Mouse (Mus musculus): Measurements from ENCODE around the gene Snx15. TPM values are rescaled to one million over a fixed set of nuclear protein-coding genes. Genes with fewer than 3 reads are reported as not detected.

Gene Snx15
- polyA plus RNA-seq, 1 experiment from 2014 or later: 30.5 TPM

GRCm38 (mm10) chr19:6117986-6118676 lies 10.0 kb downstream of the Snx15 start, which contains the start of gene Sac3d1:
TSS of gene Sac3d1 (minus strand) at chr19:6118650.
- Histone ChIP-seq H3K4me3 (peak within 1 kb of the TSS; percentile 89), H3K4me1 (peaks cover 25% of the 10 kb centered on the region), H3K27ac (replicated peaks) (peak within 1 kb of the TSS; percentile 96), H3K27me3 (no peaks in the 10 kb centered on the region), H3K4me2 (replicated peaks) (peak within 1 kb of the TSS; percentile 95), H3K36me3 (peaks cover 24% of the 10 kb centered on the region), H3K9ac (replicated peaks) (peak within 1 kb of the TSS; percentile 91), H3K9me3 (no peaks in the 10 kb centered on the region)
- ATAC-seq (ENCODE audit: low FRiP score, low read depth): peak; percentile 88
- whole genome bisulfite sequencing: under 1% methylated on average over 62 of the region's 77 CpGs

GRCm38 (mm10) chr19:6117346-6117985 lies 10.6 kb downstream of the Snx15 start:
- no peaks in the 10 kb centered on the region for H3K27me3 ChIP-seq
- 5% methylated on average over 32 of the region's 32 CpGs for WGBS
- H3K4me2 ChIP-seq (replicated peaks): peak overlapping the region; percentile 95
- H3K36me3 ChIP-seq: peaks cover 24% of the 10 kb centered on the region
- ATAC-seq (ENCODE audit: low FRiP score, low read depth): no peak
- peak overlapping the region; percentile 89 for H3K4me3 ChIP-seq
- H3K4me1 ChIP-seq: peaks cover 25% of the 10 kb centered on the region
- H3K9me3 ChIP-seq: no peaks in the 10 kb centered on the region
- H3K27ac ChIP-seq (replicated peaks): peak overlapping the region; percentile 96
- peak overlapping the region; percentile 91 for H3K9ac ChIP-seq (replicated peaks)

- WGBS: 94% methylated on average over 15 of the region's 15 CpGs
- H3K27me3 ChIP-seq: no peaks in the 10 kb centered on the region
- H3K4me1 ChIP-seq: peaks cover 23% of the 10 kb centered on the region
- H3K9me3 ChIP-seq: no peaks in the 10 kb centered on the region
- H3K9ac ChIP-seq (replicated peaks): no peak overlapping the region
- 0 out of 2 replicates have a peak overlapping the region, but pooled peaks have one; percentile 89 for H3K4me3 ChIP-seq
- ATAC-seq (ENCODE audit: low FRiP score, low read depth): no peak
- no peak overlapping the region for H3K27ac ChIP-seq (replicated peaks)
- peaks cover 24% of the 10 kb centered on the region for H3K36me3 ChIP-seq
- H3K4me2 ChIP-seq (replicated peaks): 0 out of 2 replicates have a peak overlapping the region, but pooled peaks have one; percentile 95
Measured at GRCm38 (mm10) chr19:6116113-6116850, 11.8 kb downstream of the Snx15 start.

GRCm38 (mm10) chr19:6113116-6113515 lies 15.0 kb downstream of the Snx15 start:
- Histone ChIP-seq H3K4me2 (replicated peaks) (no peak overlapping the region), H3K4me3 (no peak overlapping the region), H3K36me3 (peaks cover 24% of the 10 kb centered on the region), H3K4me1 (peaks cover 12% of the 10 kb centered on the region), H3K27ac (replicated peaks) (no peak overlapping the region), H3K9ac (replicated peaks) (no peak overlapping the region), H3K9me3 (no peaks in the 10 kb centered on the region), H3K27me3 (no peaks in the 10 kb centered on the region)
- WGBS: 72% methylated on average over 6 of the region's 6 CpGs
- ATAC-seq (ENCODE audit: low FRiP score, low read depth): no peak

GRCm38 (mm10) chr19:6105586-6105985 lies 22.5 kb downstream of the Snx15 start, which contains the start of gene Naaladl1:
TSS of gene Naaladl1 (plus strand) at chr19:6105782.
- no peaks in the 10 kb centered on the region for H3K4me1 ChIP-seq
- no peak within 1 kb of the TSS for H3K4me3 ChIP-seq
- H3K9me3 ChIP-seq: no peaks in the 10 kb centered on the region
- WGBS: 84% methylated on average over 7 of the region's 7 CpGs
- H3K36me3 ChIP-seq: no peaks in the 10 kb centered on the region
- no peak for ATAC-seq (ENCODE audit: low FRiP score, low read depth)
- H3K9ac ChIP-seq (replicated peaks): no peak within 1 kb of the TSS
- H3K27ac ChIP-seq (replicated peaks): no peak within 1 kb of the TSS
- no peaks in the 10 kb centered on the region for H3K27me3 ChIP-seq
- no peak within 1 kb of the TSS for H3K4me2 ChIP-seq (replicated peaks)

GRCm38 (mm10) chr19:6104476-6104875 lies 23.6 kb downstream of the Snx15 start:
- H3K4me3 ChIP-seq: no peak overlapping the region
- H3K4me1 ChIP-seq: no peaks in the 10 kb centered on the region
- no peak overlapping the region for H3K27ac ChIP-seq (replicated peaks)
- no peak overlapping the region for H3K4me2 ChIP-seq (replicated peaks)
- no peak overlapping the region for H3K9ac ChIP-seq (replicated peaks)
- H3K27me3 ChIP-seq: no peaks in the 10 kb centered on the region
- H3K36me3 ChIP-seq: 0 out of 2 replicates have a peak, but pooled peaks cover 2% of the 10 kb centered on the region
- ATAC-seq (ENCODE audit: low FRiP score, low read depth): no peak
- no peaks in the 10 kb centered on the region for H3K9me3 ChIP-seq
- 71% methylated on average over 4 of the region's 4 CpGs for WGBS

GRCm38 (mm10) chr19:6102169-6102853 lies 25.8 kb downstream of the Snx15 start:
- Histone ChIP-seq H3K27ac (replicated peaks) (no peak overlapping the region), H3K27me3 (no peaks in the 10 kb centered on the region), H3K4me1 (no peaks in the 10 kb centered on the region), H3K4me2 (replicated peaks) (no peak overlapping the region), H3K36me3 (peaks cover 2% of the 10 kb centered on the region; the same call in 1 of the 2 replicates), H3K9me3 (no peaks in the 10 kb centered on the region), H3K4me3 (no peak overlapping the region), H3K9ac (replicated peaks) (no peak overlapping the region)
- ATAC-seq (ENCODE audit: low FRiP score, low read depth): no peak
- WGBS: 82% methylated on average over 6 of the region's 6 CpGs

- no peak overlapping the region for H3K4me2 ChIP-seq (replicated peaks)
- H3K9me3 ChIP-seq: no peaks in the 10 kb centered on the region
- ATAC-seq (ENCODE audit: low FRiP score, low read depth): no peak
- H3K27ac ChIP-seq (replicated peaks): no peak overlapping the region
- H3K36me3 ChIP-seq: peaks cover 5% of the 10 kb centered on the region; the same call in 1 of the 2 replicates
- no peaks in the 10 kb centered on the region for H3K27me3 ChIP-seq
- H3K4me3 ChIP-seq: no peak overlapping the region
- H3K4me1 ChIP-seq: no peaks in the 10 kb centered on the region
- no peak overlapping the region for H3K9ac ChIP-seq (replicated peaks)
- 83% methylated on average over 6 of the region's 6 CpGs for WGBS
Measured at GRCm38 (mm10) chr19:6101186-6101585, 26.9 kb downstream of the Snx15 start.

GRCm38 (mm10) chr19:6097847-6098246 lies 30.3 kb downstream of the Snx15 start:
- Histone ChIP-seq H3K4me2 (replicated peaks) (no peak overlapping the region), H3K27ac (replicated peaks) (no peak overlapping the region), H3K36me3 (peaks cover 27% of the 10 kb centered on the region), H3K4me3 (no peak overlapping the region), H3K9me3 (no peaks in the 10 kb centered on the region), H3K9ac (replicated peaks) (no peak overlapping the region), H3K27me3 (no peaks in the 10 kb centered on the region), H3K4me1 (no peaks in the 10 kb centered on the region)
- ATAC-seq (ENCODE audit: low FRiP score, low read depth): no peak
- WGBS: 89% methylated on average over 3 of the region's 3 CpGs

GRCm38 (mm10) chr19:6094119-6094518 lies 34.0 kb downstream of the Snx15 start, which contains the start of gene AC131692.1:
TSS of gene AC131692.1 (plus strand) at chr19:6094419.
- Histone ChIP-seq H3K27ac (replicated peaks) (no peak within 1 kb of the TSS), H3K9me3 (no peaks in the 10 kb centered on the region), H3K4me2 (replicated peaks) (no peak within 1 kb of the TSS), H3K27me3 (no peaks in the 10 kb centered on the region), H3K4me1 (no peaks in the 10 kb centered on the region), H3K36me3 (peaks cover 54% of the 10 kb centered on the region), H3K4me3 (no peak within 1 kb of the TSS), H3K9ac (replicated peaks) (no peak within 1 kb of the TSS)
- ATAC-seq (ENCODE audit: low FRiP score, low read depth): no peak
- WGBS: 95% methylated on average over 7 of the region's 7 CpGs

- Histone ChIP-seq H3K27ac (replicated peaks) (no peak overlapping the region), H3K4me3 (no peak overlapping the region), H3K9ac (replicated peaks) (no peak overlapping the region), H3K9me3 (no peaks in the 10 kb centered on the region), H3K4me1 (peaks cover 20% of the 10 kb centered on the region), H3K36me3 (peaks cover 64% of the 10 kb centered on the region), H3K27me3 (no peaks in the 10 kb centered on the region), H3K4me2 (replicated peaks) (no peak overlapping the region)
- ATAC-seq (ENCODE audit: low FRiP score, low read depth): no peak
- 93% methylated on average over 13 of the region's 13 CpGs for WGBS
Measured at GRCm38 (mm10) chr19:6088841-6089240, 39.3 kb downstream of the Snx15 start.

Data from midbrain, embryonic 12.5 days (tissue).